Mouse (Mus musculus) layer of hippocampus, adult 18-20 months (tissue): ENCODE data around the gene Tns1. TPM values are rescaled to one million over a fixed set of nuclear protein-coding genes. Genes with fewer than 3 reads are reported as not detected.

Experiments
- DNase-seq, 2 experiments: peaks; one replicate each; pipeline ENCODE4 v3.0.0; 2022; ENCODE audit warnings: low spot score in 2 of 2
- total RNA-seq, 2 experiments: library from RNA; stranded (reverse); gene quantifications; 2 replicates each; pipeline ENCODE4 v1.2.3; 2021

Gene Tns1
- total RNA-seq, 2 experiments from 2014 or later = 37.0 to 39.6 TPM

- no peak for DNase-seq
Measured at GRCm38 (mm10) chr1:73995063-73995810, 129.0 kb downstream of the Tns1 start.

GRCm38 (mm10) chr1:73993901-73994426, 130.3 kb downstream of the Tns1 start:
- DNase-seq = no peak

- DNase-seq = no peak
Measured at GRCm38 (mm10) chr1:73993279-73993678, 131.0 kb downstream of the Tns1 start.

GRCm38 (mm10) chr1:73992201-73992938, 131.9 kb downstream of the Tns1 start:
- DNase-seq = no peak

- peak; percentile 61 to 75 for DNase-seq
Measured at GRCm38 (mm10) chr1:73991226-73991625, 133.0 kb downstream of the Tns1 start.

GRCm38 (mm10) chr1:73990024-73990423, 134.2 kb downstream of the Tns1 start:
- no peak for DNase-seq

GRCm38 (mm10) chr1:73987705-73988201, 136.5 kb downstream of the Tns1 start:
- DNase-seq = no peak

- DNase-seq = peak; percentile 30 to 56
Measured at GRCm38 (mm10) chr1:73986268-73987045, 137.8 kb downstream of the Tns1 start.

GRCm38 (mm10) chr1:73985611-73986010, 138.6 kb downstream of the Tns1 start:
- no peak for DNase-seq

- peak in 1 of 2 experiments; percentile 59 for DNase-seq
Measured at GRCm38 (mm10) chr1:73979214-73979613, 145.0 kb downstream of the Tns1 start.

- no peak for DNase-seq
Measured at GRCm38 (mm10) chr1:73978576-73978975, 145.7 kb downstream of the Tns1 start.

- no peak for DNase-seq
Measured at GRCm38 (mm10) chr1:73973992-73974391, 150.3 kb downstream of the Tns1 start.

- no peak for DNase-seq
Measured at GRCm38 (mm10) chr1:73972726-73973125, 151.5 kb downstream of the Tns1 start.

GRCm38 (mm10) chr1:73970161-73970730, 154.0 kb downstream of the Tns1 start:
- no peak for DNase-seq

- no peak for DNase-seq
Measured at GRCm38 (mm10) chr1:73968712-73969511, 155.3 kb downstream of the Tns1 start.

- DNase-seq = no peak
Measured at GRCm38 (mm10) chr1:73966411-73967238, 157.6 kb downstream of the Tns1 start.

GRCm38 (mm10) chr1:73964151-73964743, 160.0 kb downstream of the Tns1 start:
- no peak for DNase-seq

- peak in 1 of 2 experiments; percentile 34 for DNase-seq
Measured at GRCm38 (mm10) chr1:73963626-73964025, 160.6 kb downstream of the Tns1 start.
